Mouse (Mus musculus): ENCODE results near the gene Npr1.

GRCm38 (mm10) chr3:90443977-90444376 is 21.7 kb downstream of the Npr1 start:
- TF ChIP-seq CTCF (IDR thresholded peaks at IDR 0.05; ENCODE audit: insufficient read depth, low read depth, low read length) (no peak), POLR2A (IDR thresholded peaks at IDR 0.05; ENCODE audit: insufficient read depth, low read depth, low read length) (no peak)

Measured in olfactory bulb, adult 2 months (tissue).